Mouse (Mus musculus) left cerebral cortex, postnatal 14 days (tissue): ENCODE results near the gene Narf. TPM values are rescaled to one million over a fixed set of nuclear protein-coding genes. Genes with fewer than 3 reads are reported as not detected.

Experiments
- total RNA-seq, 2 experiments: library from RNA; stranded (reverse); gene quantifications; 2 replicates each; pipeline ENCODE4 v1.2.3; 2021

Gene Narf
- total RNA-seq, 2 experiments from 2014 or later: 67.4 to 70.7 TPM

Other genes starting within 250 kb of the Narf start
- 100 to 1,000 TPM; 112 to 115 TPM for gene Csnk1d, start 245.9 kb upstream of the Narf start, total RNA-seq
- under 1 TPM; 0.36 to 0.62 TPM for gene Cd7, start 197.8 kb upstream of the Narf start, total RNA-seq
- not detected for gene Sectm1b, start 173.7 kb upstream of the Narf start, total RNA-seq
- not detected for gene Sectm1a, start 156.0 kb upstream of the Narf start, total RNA-seq
- not detected for gene Tex19.2, start 118.6 kb upstream of the Narf start, total RNA-seq
- not detected for gene Tex19.1, start 91.1 kb upstream of the Narf start, total RNA-seq
- gene Uts2r, start 77.0 kb upstream of the Narf start, total RNA-seq: not detected
- gene Hexdc, start 32.8 kb upstream of the Narf start, total RNA-seq: 10 to 100 TPM; 30.6 to 32.4 TPM
- 1 to 10 TPM; 7.1 to 7.4 TPM for gene Ogfod3, start 32.5 kb upstream of the Narf start, total RNA-seq
- gene Cybc1, start 7.9 kb upstream of the Narf start, total RNA-seq: 10 to 100 TPM; 21.1 to 23.8 TPM
- 100 to 1,000 TPM; 115 TPM for gene Foxk2, start 22.7 kb downstream of the Narf start, total RNA-seq
- 10 to 100 TPM; 62.2 to 68.9 TPM for gene Wdr45b, start 117.2 kb downstream of the Narf start, total RNA-seq
- 10 to 100 TPM; 42.2 to 44.7 TPM for gene Rab40b, start 151.0 kb downstream of the Narf start, total RNA-seq
- gene Fn3krp, start 184.1 kb downstream of the Narf start, total RNA-seq: 10 to 100 TPM; 32.9 to 34.5 TPM
- gene Fn3k, start 197.7 kb downstream of the Narf start, total RNA-seq: 10 to 100 TPM; 31.1 to 35.2 TPM
- 10 to 100 TPM; 45.9 to 48.2 TPM for gene Tbcd, start 214.7 kb downstream of the Narf start, total RNA-seq